Comparison of ENCODE assay signal across 27 mouse cellular contexts in the genomic region with DNA sequence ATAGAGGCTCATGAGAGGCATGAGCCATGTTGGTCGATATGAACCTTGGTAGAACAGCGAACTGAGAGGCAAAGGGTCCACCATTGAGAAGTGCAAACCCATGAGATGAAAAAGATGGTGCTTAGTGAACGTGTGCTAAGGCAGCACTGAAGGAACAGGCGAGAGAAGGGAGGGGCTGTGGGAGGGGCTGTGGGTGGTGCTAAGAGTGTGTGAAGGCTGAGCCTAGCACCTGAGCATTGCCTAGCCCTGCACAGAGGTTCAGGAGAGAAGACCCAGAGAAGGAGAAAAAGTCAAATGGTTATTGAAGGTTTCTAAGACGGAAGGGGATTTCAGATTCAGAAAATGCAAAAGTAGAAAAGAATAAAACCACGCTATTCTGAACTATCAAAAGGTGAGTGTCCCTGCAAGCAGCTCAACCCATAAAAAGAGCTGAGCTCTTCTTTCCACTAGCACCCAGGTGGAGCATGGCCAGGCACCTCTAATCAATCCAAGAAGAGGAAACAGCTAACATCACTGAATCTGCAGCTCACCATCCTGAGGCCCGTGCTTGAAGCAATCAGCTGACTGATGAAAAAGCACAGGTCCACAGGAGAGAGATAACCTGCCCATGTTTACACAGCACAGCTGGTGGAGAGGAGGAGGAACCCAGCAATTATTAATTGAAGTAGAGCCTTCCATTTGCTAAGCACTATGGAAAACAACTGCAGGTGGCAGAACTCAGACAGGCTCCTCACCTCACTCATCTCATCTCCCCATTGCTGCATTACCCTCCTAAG.
DNase-seq lines count a peak whose midpoint lies in the region; ATAC-seq and TF ChIP-seq lines count a peak whose summit lies in the region.
"Had no signal": no experiment of that assay in that cellular context is flagged by ENCODE, and none has a peak within 500 bp of the region (broad histone marks: within the 10 kb centered on the region; RNA-seq: fewer than 3 reads in every experiment).

No protein-coding gene starts in this region.

- no peak overlapping the region for H3K4me3 ChIP-seq in intestine, embryonic 15.5 days (replicated peaks)
- no peak overlapping the region for H3K4me3 ChIP-seq in intestine, postnatal 0 days (ENCODE audit: low read depth, low read length)
- no peak overlapping the region for H3K4me3 ChIP-seq in neural tube, embryonic 14.5 days (ENCODE audit: low read depth, low read length)
- no peak overlapping the region for H3K4me3 ChIP-seq in neural tube, embryonic 15.5 days (replicated peaks)
- H3K4me3 ChIP-seq in stomach, postnatal 0 days (ENCODE audit: low read depth, low read length), result no peak overlapping the region
- no peak overlapping the region for H3K4me3 ChIP-seq in hindbrain, embryonic 11.5 days (ENCODE audit: low read depth, low read length)
- H3K4me3 ChIP-seq: embryonic facial prominence, embryonic 12.5 days; embryonic facial prominence, embryonic 15.5 days; gastrocnemius, adult 2 months; heart, embryonic 12.5 days; heart, embryonic 15.5 days; hindbrain, embryonic 10.5 days had no signal

- no peak for TF ChIP-seq EP300 in stomach, postnatal 0 days (optimal IDR thresholded peaks at IDR 0.05)

- no peaks in the 10 kb centered on the region for H3K36me3 ChIP-seq in intestine, embryonic 15.5 days
- H3K36me3 ChIP-seq in intestine, postnatal 0 days (ENCODE audit: control insufficient read depth, insufficient read depth), result no peaks in the 10 kb centered on the region
- no peaks in the 10 kb centered on the region for H3K36me3 ChIP-seq in neural tube, embryonic 14.5 days (ENCODE audit: control insufficient read depth, insufficient read depth, low read length)
- H3K36me3 ChIP-seq in neural tube, embryonic 15.5 days, result no peaks in the 10 kb centered on the region
- no peaks in the 10 kb centered on the region for H3K36me3 ChIP-seq in stomach, postnatal 0 days (ENCODE audit: control insufficient read depth, insufficient read depth, low read length)
- H3K36me3 ChIP-seq in hindbrain, embryonic 11.5 days (ENCODE audit: control insufficient read depth, insufficient read depth, low read length), result no peaks in the 10 kb centered on the region
- H3K36me3 ChIP-seq: embryonic facial prominence, embryonic 12.5 days; embryonic facial prominence, embryonic 15.5 days; heart, embryonic 12.5 days; heart, embryonic 15.5 days; hindbrain, embryonic 10.5 days had no signal

- no peaks in the 10 kb centered on the region for H3K9me3 ChIP-seq in intestine, embryonic 15.5 days
- no peaks in the 10 kb centered on the region for H3K9me3 ChIP-seq in intestine, postnatal 0 days (ENCODE audit: control insufficient read depth)
- no peaks in the 10 kb centered on the region for H3K9me3 ChIP-seq in neural tube, embryonic 14.5 days (ENCODE audit: control insufficient read depth, low read length)
- H3K9me3 ChIP-seq in neural tube, embryonic 15.5 days (replicated peaks), result no peaks in the 10 kb centered on the region
- no peaks in the 10 kb centered on the region for H3K9me3 ChIP-seq in stomach, postnatal 0 days (ENCODE audit: control insufficient read depth, low read length)
- no peaks in the 10 kb centered on the region for H3K9me3 ChIP-seq in hindbrain, embryonic 11.5 days (ENCODE audit: control insufficient read depth, low read length)
- H3K9me3 ChIP-seq: embryonic facial prominence, embryonic 12.5 days; embryonic facial prominence, embryonic 15.5 days; heart, embryonic 12.5 days; heart, embryonic 15.5 days; hindbrain, embryonic 10.5 days had no signal

- no peak overlapping the region for H3K9ac ChIP-seq in intestine, embryonic 15.5 days
- no peak overlapping the region for H3K9ac ChIP-seq in intestine, postnatal 0 days (ENCODE audit: low read depth, low read length)
- no peak overlapping the region for H3K9ac ChIP-seq in neural tube, embryonic 14.5 days (replicated peaks; ENCODE audit: low read depth, low read length)
- no peak overlapping the region for H3K9ac ChIP-seq in neural tube, embryonic 15.5 days (replicated peaks)
- H3K9ac ChIP-seq in stomach, postnatal 0 days (ENCODE audit: low read length), result no peak overlapping the region
- no peak overlapping the region for H3K9ac ChIP-seq in hindbrain, embryonic 11.5 days (ENCODE audit: low read depth, low read length)
- H3K9ac ChIP-seq: embryonic facial prominence, embryonic 12.5 days; embryonic facial prominence, embryonic 15.5 days; forebrain, postnatal 0 days; heart, embryonic 12.5 days; heart, embryonic 15.5 days; hindbrain, embryonic 14.5 days had no signal

- WGBS in intestine, embryonic 15.5 days, result 50% methylated on average over 7 of the region's 7 CpGs
- WGBS in intestine, postnatal 0 days, result 46% methylated on average over 7 of the region's 7 CpGs
- WGBS in neural tube, embryonic 14.5 days, result 67% methylated on average over 7 of the region's 7 CpGs
- WGBS in neural tube, embryonic 15.5 days, result 71% methylated on average over 7 of the region's 7 CpGs
- 46% methylated on average over 7 of the region's 7 CpGs for WGBS in stomach, postnatal 0 days
- WGBS in hindbrain, embryonic 11.5 days, result 62% methylated on average over 7 of the region's 7 CpGs

- DNase-seq in stomach, postnatal 0 days (ENCODE audit: low spot score), result no peak
- DNase-seq in hindbrain, embryonic 11.5 days (ENCODE audit: low spot score), result no peak
- DNase-seq: adrenal gland, postnatal 10 days; adrenal gland, postnatal 36 days; cerebellum, adult 11 months; cerebellum, adult 2 months; cerebellum, adult 9-11 months; cerebellum, postnatal 25 days; forebrain, postnatal 0 days; gastrocnemius, adult 2 months; gastrocnemius, postnatal 14 days; heart, adult 18-20 months; heart, postnatal 10 days; heart, postnatal 36 days had no signal

- H3K4me2 ChIP-seq in intestine, embryonic 15.5 days (replicated peaks), result no peak overlapping the region
- H3K4me2 ChIP-seq in intestine, postnatal 0 days (replicated peaks; ENCODE audit: low read depth), result no peak overlapping the region
- H3K4me2 ChIP-seq in neural tube, embryonic 14.5 days (ENCODE audit: low read depth, low read length), result no peak overlapping the region
- no peak overlapping the region for H3K4me2 ChIP-seq in neural tube, embryonic 15.5 days
- H3K4me2 ChIP-seq in stomach, postnatal 0 days (replicated peaks; ENCODE audit: low read depth), result no peak overlapping the region
- no peak overlapping the region for H3K4me2 ChIP-seq in hindbrain, embryonic 11.5 days (replicated peaks; ENCODE audit: low read depth, low read length)
- H3K4me2 ChIP-seq: embryonic facial prominence, embryonic 12.5 days; embryonic facial prominence, embryonic 15.5 days; heart, embryonic 12.5 days; heart, embryonic 15.5 days; hindbrain, embryonic 14.5 days had no signal

- TF ChIP-seq CTCF in intestine, postnatal 0 days (IDR thresholded peaks at IDR 0.05; ENCODE audit: low read depth), result no peak
- TF ChIP-seq CTCF in stomach, postnatal 0 days (IDR thresholded peaks at IDR 0.05; ENCODE audit: low read depth), result no peak

- H3K27me3 ChIP-seq in intestine, embryonic 15.5 days (replicated peaks), result no peaks in the 10 kb centered on the region
- no peaks in the 10 kb centered on the region for H3K27me3 ChIP-seq in intestine, postnatal 0 days (replicated peaks; ENCODE audit: control insufficient read depth, insufficient read depth, low read length)
- H3K27me3 ChIP-seq in neural tube, embryonic 14.5 days (ENCODE audit: control insufficient read depth, insufficient read depth, low read length), result no peaks in the 10 kb centered on the region
- H3K27me3 ChIP-seq in neural tube, embryonic 15.5 days (replicated peaks), result no peaks in the 10 kb centered on the region
- H3K27me3 ChIP-seq in stomach, postnatal 0 days (ENCODE audit: control insufficient read depth, insufficient read depth, low read length), result no peaks in the 10 kb centered on the region
- H3K27me3 ChIP-seq in hindbrain, embryonic 11.5 days (ENCODE audit: control insufficient read depth, insufficient read depth, low read length), result no peaks in the 10 kb centered on the region
- H3K27me3 ChIP-seq: embryonic facial prominence, embryonic 12.5 days; embryonic facial prominence, embryonic 15.5 days; heart, embryonic 12.5 days; heart, embryonic 15.5 days had no signal

- no peaks in the 10 kb centered on the region for H3K4me1 ChIP-seq in intestine, embryonic 15.5 days (replicated peaks)
- H3K4me1 ChIP-seq in intestine, postnatal 0 days (replicated peaks; ENCODE audit: control insufficient read depth, insufficient read depth, low read length), result no peaks in the 10 kb centered on the region
- H3K4me1 ChIP-seq in neural tube, embryonic 14.5 days (ENCODE audit: control insufficient read depth, insufficient read depth, low read length), result no peaks in the 10 kb centered on the region
- no peaks in the 10 kb centered on the region for H3K4me1 ChIP-seq in neural tube, embryonic 15.5 days
- H3K4me1 ChIP-seq in stomach, postnatal 0 days (replicated peaks; ENCODE audit: control insufficient read depth, insufficient read depth), result no peaks in the 10 kb centered on the region
- no peaks in the 10 kb centered on the region for H3K4me1 ChIP-seq in hindbrain, embryonic 11.5 days (replicated peaks; ENCODE audit: control insufficient read depth, insufficient read depth, low read length)
- H3K4me1 ChIP-seq: embryonic facial prominence, embryonic 12.5 days; embryonic facial prominence, embryonic 15.5 days; hindbrain, embryonic 10.5 days had no signal

- ATAC-seq in intestine, embryonic 15.5 days, result peak; percentile 79
- ATAC-seq in intestine, postnatal 0 days, result no peak
- ATAC-seq in neural tube, embryonic 14.5 days (ENCODE audit: low read depth), result peak; percentile 17; the same call in 1 of the 2 replicates
- no peak for ATAC-seq in neural tube, embryonic 15.5 days (ENCODE audit: low FRiP score)
- ATAC-seq in stomach, postnatal 0 days (ENCODE audit: low FRiP score, low TSS enrichment), result peak; percentile 60; the same call in 1 of the 2 replicates
- ATAC-seq in hindbrain, embryonic 11.5 days (ENCODE audit: low FRiP score), result no peak
- ATAC-seq: activated CD4-positive, CD25-positive, alpha-beta regulatory T cell, adult 4 months; forebrain, embryonic 14.5 days; forebrain, postnatal 0 days; hindbrain, postnatal 0 days had no signal

- no peak overlapping the region for H3K27ac ChIP-seq in intestine, embryonic 15.5 days
- H3K27ac ChIP-seq in intestine, postnatal 0 days (ENCODE audit: low read depth, low read length), result no peak overlapping the region
- H3K27ac ChIP-seq in neural tube, embryonic 14.5 days (ENCODE audit: low read depth, low read length), result no peak overlapping the region
- H3K27ac ChIP-seq in neural tube, embryonic 15.5 days (replicated peaks), result no peak overlapping the region
- no peak overlapping the region for H3K27ac ChIP-seq in stomach, postnatal 0 days (replicated peaks)
- no peak overlapping the region for H3K27ac ChIP-seq in hindbrain, embryonic 11.5 days (ENCODE audit: low read depth, low read length)
- H3K27ac ChIP-seq: embryonic facial prominence, embryonic 12.5 days; embryonic facial prominence, embryonic 15.5 days; gastrocnemius, adult 2 months; heart, embryonic 15.5 days; hindbrain, embryonic 10.5 days; hindbrain, embryonic 14.5 days; hindbrain, postnatal 0 days had no signal

Comparison
In these comparisons a context has a peak if more than half of its experiments do, and no peak if none do; other contexts are left out.
1. ATAC-seq: peak in intestine, embryonic 15.5 days (single experiment), neural tube, embryonic 14.5 days (single experiment) and stomach, postnatal 0 days (single experiment); none in intestine, postnatal 0 days (single experiment), neural tube, embryonic 15.5 days (single experiment) and hindbrain, embryonic 11.5 days (single experiment).